Mouse (Mus musculus) WW6 (cell line): ENCODE data around the gene Tsc22d3.
A peak's percentile ranks its signal among the peaks of the same experiment; 100 is the strongest.
"Not testable (repeated sequence)": the region's sequence is repeated elsewhere in the genome, so short reads cannot be mapped to it uniquely, and the experiment has no call there.

Source experiments
- DNase-seq: peaks from one replicate; pipeline ENCODE4 v3.0.0-alpha.2; 2013; ENCODE audit warnings: low read depth, low spot score

Tsc22d3 gene

GRCm38 (mm10) chrX:140529074-140529561, 71.3 kb downstream of the Tsc22d3 start:
- DNase-seq: no peak

- no peak for DNase-seq
These were observed 73.2 kb downstream of the Tsc22d3 start for GRCm38 (mm10) chrX:140527231-140527630.

- DNase-seq: no peak
These were observed 74.2 kb downstream of the Tsc22d3 start for GRCm38 (mm10) chrX:140526253-140526618.

GRCm38 (mm10) chrX:140525604-140526252, 74.7 kb downstream of the Tsc22d3 start:
- no peak for DNase-seq

GRCm38 (mm10) chrX:140524231-140524630, 76.2 kb downstream of the Tsc22d3 start:
- no peak for DNase-seq

GRCm38 (mm10) chrX:140522071-140522765, 78.2 kb downstream of the Tsc22d3 start:
- DNase-seq: no peak

GRCm38 (mm10) chrX:140520146-140521102, 80.0 kb downstream of the Tsc22d3 start:
- DNase-seq: peak; percentile 39

GRCm38 (mm10) chrX:140518351-140518750, 82.1 kb downstream of the Tsc22d3 start:
- DNase-seq: no peak

- no peak for DNase-seq
These were observed 87.1 kb downstream of the Tsc22d3 start for GRCm38 (mm10) chrX:140513379-140513778.

GRCm38 (mm10) chrX:140511687-140512651, 88.5 kb downstream of the Tsc22d3 start:
- no peak for DNase-seq

- no peak for DNase-seq
These were observed 89.6 kb downstream of the Tsc22d3 start for GRCm38 (mm10) chrX:140510696-140511429.

GRCm38 (mm10) chrX:140509817-140510216, 90.6 kb downstream of the Tsc22d3 start:
- no peak for DNase-seq

- DNase-seq: not testable (repeated sequence)
These were observed 91.7 kb downstream of the Tsc22d3 start for GRCm38 (mm10) chrX:140508791-140509190.

- DNase-seq: no peak
These were observed 93.1 kb downstream of the Tsc22d3 start for GRCm38 (mm10) chrX:140507377-140507776.

- DNase-seq: no peak
These were observed 93.9 kb downstream of the Tsc22d3 start for GRCm38 (mm10) chrX:140506436-140507180.

GRCm38 (mm10) chrX:140505497-140506238, 94.8 kb downstream of the Tsc22d3 start:
- no peak for DNase-seq

- DNase-seq: no peak
These were observed 96.6 kb downstream of the Tsc22d3 start for GRCm38 (mm10) chrX:140503905-140504304.

- no peak for DNase-seq
These were observed 98.8 kb downstream of the Tsc22d3 start for GRCm38 (mm10) chrX:140501401-140502301.
